Comparison of ENCODE assay signal across 8 mouse cellular contexts in the genomic region with DNA sequence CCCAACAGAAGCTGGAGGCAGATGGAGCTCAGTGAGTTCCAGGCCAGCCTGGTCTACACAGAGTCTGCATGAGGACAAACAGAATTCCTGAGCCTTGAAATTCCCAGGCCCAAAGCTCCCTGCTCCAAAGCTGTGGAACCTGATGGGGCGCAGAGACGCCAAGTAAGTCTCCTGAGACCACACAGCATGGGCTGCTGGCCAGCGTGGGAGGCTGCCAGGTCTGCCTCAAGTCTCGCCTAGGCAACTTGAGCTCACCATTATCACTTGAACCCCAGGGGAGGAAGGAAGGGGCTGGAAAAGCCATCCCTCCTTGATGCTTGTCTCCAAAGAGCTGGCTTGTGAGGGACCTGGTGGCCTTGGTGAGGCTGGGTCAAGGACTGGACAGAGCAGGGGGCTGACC. TPM values are rescaled to one million over a fixed set of nuclear protein-coding genes. Genes with fewer than 3 reads are reported as not detected.
DNase-seq lines count a peak whose midpoint lies in the region; ATAC-seq lines count a peak whose summit lies in the region.

No protein-coding gene starts in this region.

- 0 out of 2 replicates have a peak overlapping the region, but pooled peaks have one; percentile 4 for H3K4me2 ChIP-seq in hindbrain, embryonic 15.5 days
- peak overlapping the region; percentile 63 for H3K4me2 ChIP-seq in heart, embryonic 13.5 days

- 62% methylated on average over 4 of the region's 4 CpGs for WGBS in hindbrain, embryonic 15.5 days
- 63% methylated on average over 4 of the region's 4 CpGs for WGBS in hindbrain, embryonic 10.5 days
- 58% methylated on average over 4 of the region's 4 CpGs for WGBS in heart, embryonic 13.5 days

- no peak overlapping the region for H3K4me3 ChIP-seq in hindbrain, embryonic 15.5 days
- no peak overlapping the region for H3K4me3 ChIP-seq in hindbrain, embryonic 10.5 days
- H3K4me3 ChIP-seq in heart, embryonic 13.5 days, result peak overlapping the region; percentile 34; the same call in 1 of the 2 replicates

- H3K9me3 ChIP-seq in hindbrain, embryonic 15.5 days, result no peaks in the 10 kb centered on the region
- H3K9me3 ChIP-seq in hindbrain, embryonic 10.5 days, result no peaks in the 10 kb centered on the region
- no peaks in the 10 kb centered on the region for H3K9me3 ChIP-seq in heart, embryonic 13.5 days

- no peak for DNase-seq in hindbrain, embryonic 10.5 days (ENCODE audit: low spot score)
- peak; percentile 77 for DNase-seq in NIH3T3 (ENCODE audit: low read depth)
- peak; percentile 45 to 54 for DNase-seq in kidney, postnatal 4 days
- no peak for DNase-seq in urinary bladder, adult 18-20 months (ENCODE audit: low spot score in 2 of 2)
- DNase-seq in right cerebral cortex, postnatal 4 days, result no peak
- no peak for DNase-seq in T-cell, adult 2 months (ENCODE audit: low spot score)

- ATAC-seq in hindbrain, embryonic 15.5 days (ENCODE audit: low FRiP score, low read depth), result no peak
- no peak for ATAC-seq in heart, embryonic 13.5 days (ENCODE audit: extremely low read depth, insufficient number of reproducible peaks, low FRiP score, low TSS enrichment)

- no peak overlapping the region for H3K9ac ChIP-seq in hindbrain, embryonic 15.5 days
- peak overlapping the region; percentile 78 for H3K9ac ChIP-seq in heart, embryonic 13.5 days

- H3K4me1 ChIP-seq in hindbrain, embryonic 15.5 days (replicated peaks), result no peaks in the 10 kb centered on the region
- peaks cover 64% of the 10 kb centered on the region for H3K4me1 ChIP-seq in hindbrain, embryonic 10.5 days (replicated peaks)
- H3K4me1 ChIP-seq in heart, embryonic 13.5 days, result peaks cover 74% of the 10 kb centered on the region

- no peak overlapping the region for H3K27ac ChIP-seq in hindbrain, embryonic 15.5 days (replicated peaks)
- H3K27ac ChIP-seq in hindbrain, embryonic 10.5 days, result no peak overlapping the region
- peak overlapping the region; percentile 96 for H3K27ac ChIP-seq in heart, embryonic 13.5 days (replicated peaks)

- H3K36me3 ChIP-seq in hindbrain, embryonic 15.5 days, result peaks cover 20% of the 10 kb centered on the region
- H3K36me3 ChIP-seq in hindbrain, embryonic 10.5 days, result peaks cover 40% of the 10 kb centered on the region
- H3K36me3 ChIP-seq in heart, embryonic 13.5 days, result peaks cover 37% of the 10 kb centered on the region

- peaks cover 18% of the 10 kb centered on the region for H3K27me3 ChIP-seq in hindbrain, embryonic 15.5 days
- H3K27me3 ChIP-seq in hindbrain, embryonic 10.5 days (ENCODE audit: insufficient read depth, poor library complexity, severe bottlenecking), result peaks cover 44% of the 10 kb centered on the region
- peaks cover 15% of the 10 kb centered on the region for H3K27me3 ChIP-seq in heart, embryonic 13.5 days (replicated peaks)

RNA-seq across cellular contexts. Expression of gene Tbxa2r, which starts 1.5 kb away (rescaled TPM):
- 4.7 and 5.2 TPM in 2 replicates for polyA plus RNA-seq in hindbrain, embryonic 15.5 days (2015; fragmentation: Nextera tagmentation; extraction: Ambion mirVana)
- polyA plus RNA-seq in hindbrain, embryonic 10.5 days (2016; fragmentation: Nextera tagmentation; extraction: Ambion mirVana), result 3.3 and 3.6 TPM in 2 replicates
- 13.6 and 14.7 TPM in 2 replicates for polyA plus RNA-seq in heart, embryonic 13.5 days (2015; fragmentation: Nextera tagmentation; extraction: Ambion mirVana)

RNA-seq across cellular contexts. Expression of gene Cactin, which starts 9.1 kb away (rescaled TPM):
- 33.8 and 35.1 TPM in 2 replicates for polyA plus RNA-seq in hindbrain, embryonic 15.5 days (2015; fragmentation: Nextera tagmentation; extraction: Ambion mirVana)
- 53.2 and 58.8 TPM in 2 replicates for polyA plus RNA-seq in hindbrain, embryonic 10.5 days (2016; fragmentation: Nextera tagmentation; extraction: Ambion mirVana)
- 25.6 and 28.2 TPM in 2 replicates for polyA plus RNA-seq in heart, embryonic 13.5 days (2015; fragmentation: Nextera tagmentation; extraction: Ambion mirVana)

RNA-seq across cellular contexts. Expression of gene Gipc3, which starts 13.1 kb away (rescaled TPM):
- polyA plus RNA-seq in hindbrain, embryonic 15.5 days (2015; fragmentation: Nextera tagmentation; extraction: Ambion mirVana), result not detected in 2 replicates
- not detected in 2 replicates for polyA plus RNA-seq in hindbrain, embryonic 10.5 days (2016; fragmentation: Nextera tagmentation; extraction: Ambion mirVana)
- 0.06 TPM in 1 of 2 replicates, not detected in the other for polyA plus RNA-seq in heart, embryonic 13.5 days (2015; fragmentation: Nextera tagmentation; extraction: Ambion mirVana)

RNA-seq across cellular contexts. Expression of gene Hmg20b, which starts 20.3 kb away (rescaled TPM):
- polyA plus RNA-seq in hindbrain, embryonic 15.5 days (2015; fragmentation: Nextera tagmentation; extraction: Ambion mirVana), result 39.0 and 39.9 TPM in 2 replicates
- 111 and 128 TPM in 2 replicates for polyA plus RNA-seq in hindbrain, embryonic 10.5 days (2016; fragmentation: Nextera tagmentation; extraction: Ambion mirVana)
- 81.9 and 90.9 TPM in 2 replicates for polyA plus RNA-seq in heart, embryonic 13.5 days (2015; fragmentation: Nextera tagmentation; extraction: Ambion mirVana)

RNA-seq across cellular contexts. Expression of gene Mfsd12, which starts 27.3 kb away (rescaled TPM):
- 21.0 and 21.1 TPM in 2 replicates for polyA plus RNA-seq in hindbrain, embryonic 15.5 days (2015; fragmentation: Nextera tagmentation; extraction: Ambion mirVana)
- polyA plus RNA-seq in hindbrain, embryonic 10.5 days (2016; fragmentation: Nextera tagmentation; extraction: Ambion mirVana), result 9.2 and 12.9 TPM in 2 replicates
- polyA plus RNA-seq in heart, embryonic 13.5 days (2015; fragmentation: Nextera tagmentation; extraction: Ambion mirVana), result 10.7 and 11.1 TPM in 2 replicates

Comparison
In these comparisons a context has a peak if more than half of its experiments do, and no peak if none do; other contexts are left out.
1. DNase-seq: peak in NIH3T3 (single experiment) and kidney, postnatal 4 days (2 of 2); none in hindbrain, embryonic 10.5 days (single experiment), urinary bladder, adult 18-20 months (0 of 2), right cerebral cortex, postnatal 4 days (single experiment) and T-cell, adult 2 months (single experiment).